11 mouse cellular contexts compared by ENCODE assay signal in the genomic region with DNA sequence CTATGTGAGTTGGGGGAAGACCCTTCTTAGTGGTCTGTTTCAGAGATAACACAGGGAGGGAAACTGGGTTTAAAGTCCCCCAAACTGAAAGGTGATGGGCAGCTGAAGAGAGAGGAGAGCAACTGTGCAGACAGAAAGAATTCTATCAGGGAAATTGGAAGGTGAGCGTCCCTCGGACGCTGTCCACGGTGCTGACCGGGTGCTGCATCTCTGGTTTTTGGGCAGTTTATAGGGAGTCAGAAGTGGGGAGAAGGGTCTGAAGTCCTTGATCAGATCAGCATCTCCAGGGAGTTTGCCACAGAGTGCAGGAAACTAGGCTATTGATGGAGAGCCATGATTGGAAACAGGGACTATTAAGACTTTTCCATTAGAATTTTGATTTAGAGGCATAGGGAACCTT. TPM values are rescaled to one million over a fixed set of nuclear protein-coding genes. Genes with fewer than 3 reads are reported as not detected.
DNase-seq lines count a peak whose midpoint lies in the region; ATAC-seq lines count a peak whose summit lies in the region.
"Had no signal": no experiment of that assay in that cellular context is flagged by ENCODE, and none has a peak within 500 bp of the region (broad histone marks: within the 10 kb centered on the region; RNA-seq: fewer than 3 reads in every experiment).

No protein-coding gene starts in this region.

- H3K9ac ChIP-seq in neural tube, embryonic 15.5 days (replicated peaks), result no peak overlapping the region
- H3K9ac ChIP-seq: heart, embryonic 13.5 days had no signal

- ATAC-seq in neural tube, embryonic 15.5 days (ENCODE audit: low FRiP score), result no peak
- ATAC-seq in common myeloid progenitor, adult 5-6 weeks (replicated peaks; ENCODE audit: low read depth, poor library complexity, severe bottlenecking), result 0 out of 2 replicates have a peak, but pooled peaks have one; percentile 29

- H3K36me3 ChIP-seq in neural tube, embryonic 15.5 days, result no peaks in the 10 kb centered on the region
- H3K36me3 ChIP-seq: heart, embryonic 13.5 days had no signal

- WGBS in neural tube, embryonic 15.5 days, result 10% methylated on average over 5 of the region's 5 CpGs

- no peak overlapping the region for H3K4me3 ChIP-seq in neural tube, embryonic 15.5 days (replicated peaks)
- H3K4me3 ChIP-seq: heart, embryonic 13.5 days had no signal

- no peaks in the 10 kb centered on the region for H3K9me3 ChIP-seq in neural tube, embryonic 15.5 days (replicated peaks)
- H3K9me3 ChIP-seq: heart, embryonic 13.5 days had no signal

- no peaks in the 10 kb centered on the region for H3K4me1 ChIP-seq in neural tube, embryonic 15.5 days
- H3K4me1 ChIP-seq: heart, embryonic 13.5 days had no signal

- no peaks in the 10 kb centered on the region; the same call in 1 of the 2 replicates for H3K27me3 ChIP-seq in neural tube, embryonic 15.5 days (replicated peaks)

- no peak overlapping the region for H3K4me2 ChIP-seq in neural tube, embryonic 15.5 days
- H3K4me2 ChIP-seq: heart, embryonic 13.5 days had no signal

- no peak overlapping the region for H3K27ac ChIP-seq in neural tube, embryonic 15.5 days (replicated peaks)
- H3K27ac ChIP-seq: heart, embryonic 13.5 days had no signal

- DNase-seq in gastrocnemius, postnatal 10 days, result peak; percentile 22
- no peak for DNase-seq in gastrocnemius, adult 18-20 months (ENCODE audit: low spot score)
- DNase-seq in neural tube, embryonic 10.5 days (ENCODE audit: extremely low spot score, low spot score), result peak; percentile 42
- peak; percentile 42 for DNase-seq in retina, postnatal 1 day
- DNase-seq in frontal cortex, postnatal 14 days (ENCODE audit: low spot score in 2 of 2), result no peak
- no peak for DNase-seq in left cerebral cortex, adult 11 months (ENCODE audit: low spot score)
- DNase-seq: cerebellum, postnatal 25 days had no signal

RNA-seq across cellular contexts. Expression of gene Nms, which starts 0.7 kb away (rescaled TPM):
- not detected for total RNA-seq in gastrocnemius, postnatal 10 days (2021)
- not detected for total RNA-seq in gastrocnemius, adult 18-20 months (2021)
- 8.6 and 9.1 TPM in 2 replicates for polyA plus RNA-seq in neural tube, embryonic 15.5 days (2015; fragmentation: Nextera tagmentation; extraction: Ambion mirVana)
- not detected in 2 replicates for total RNA-seq in common myeloid progenitor, adult 5-6 weeks (2017)
- total RNA-seq: layer of hippocampus, postnatal 14 days had no signal
- polyA plus RNA-seq: heart, embryonic 13.5 days had no signal

RNA-seq across cellular contexts. Expression of gene Chst10, which starts 41.6 kb away (rescaled TPM):
- 1 to 10 TPM; 1.3 TPM for total RNA-seq in gastrocnemius, postnatal 10 days (2021)
- under 1 TPM; 0.17 to 0.25 TPM for total RNA-seq in gastrocnemius, adult 18-20 months (2021)
- polyA plus RNA-seq in neural tube, embryonic 15.5 days (2015; fragmentation: Nextera tagmentation; extraction: Ambion mirVana), result 46.0 and 47.5 TPM in 2 replicates
- total RNA-seq in common myeloid progenitor, adult 5-6 weeks (2017), result 3.5 TPM in 2 replicates

RNA-seq across cellular contexts. Expression of gene Pdcl3, which starts 45.8 kb away (rescaled TPM):
- 10 to 100 TPM; 88.6 to 89.5 TPM for total RNA-seq in gastrocnemius, postnatal 10 days (2021)
- total RNA-seq in gastrocnemius, adult 18-20 months (2021), result 10 to 100 TPM; 74.6 to 82.2 TPM
- polyA plus RNA-seq in neural tube, embryonic 15.5 days (2015; fragmentation: Nextera tagmentation; extraction: Ambion mirVana), result 164 and 171 TPM in 2 replicates
- total RNA-seq in common myeloid progenitor, adult 5-6 weeks (2017), result 40.8 and 83.4 TPM in 2 replicates

Comparison
In these comparisons a context has a peak if more than half of its experiments do, and no peak if none do; other contexts are left out.
1. DNase-seq: peak in gastrocnemius, postnatal 10 days (single experiment), neural tube, embryonic 10.5 days (single experiment) and retina, postnatal 1 day (single experiment); none in gastrocnemius, adult 18-20 months (single experiment), frontal cortex, postnatal 14 days (0 of 2) and left cerebral cortex, adult 11 months (single experiment).